In the genomic region with DNA sequence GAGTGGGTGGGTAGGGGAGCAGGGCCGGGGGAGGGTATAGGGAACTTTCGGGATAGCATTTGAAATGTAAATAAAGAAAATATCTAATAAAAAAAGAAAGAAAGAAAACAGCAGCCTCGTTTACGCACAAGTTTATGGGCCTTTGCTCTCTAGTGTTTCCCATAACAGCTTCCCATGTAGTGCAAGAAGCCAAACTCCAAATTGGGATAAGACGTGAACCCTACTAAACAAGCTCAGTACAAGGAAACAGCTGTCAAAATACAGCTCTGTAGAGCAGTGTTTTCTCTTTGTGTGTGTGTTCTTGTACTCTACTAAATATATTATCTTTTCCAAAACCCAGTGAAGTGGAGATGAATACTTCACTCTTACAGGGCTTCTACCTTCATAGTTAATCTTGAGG, we compare ENCODE assay signal across 23 mouse cellular contexts. TPM values are rescaled to one million over a fixed set of nuclear protein-coding genes. Genes with fewer than 3 reads are reported as not detected.
DNase-seq lines count a peak whose midpoint lies in the region; ATAC-seq and TF ChIP-seq lines count a peak whose summit lies in the region.
"Had no signal": no experiment of that assay in that cellular context is flagged by ENCODE, and none has a peak within 500 bp of the region (broad histone marks: within the 10 kb centered on the region; RNA-seq: fewer than 3 reads in every experiment).

No protein-coding gene starts in this region.

- H3K27ac ChIP-seq in heart, embryonic 13.5 days (replicated peaks), result 0 out of 2 replicates have a peak overlapping the region, but pooled peaks have one; percentile 15
- H3K27ac ChIP-seq in kidney, adult 2 months (ENCODE audit: insufficient read depth, low read depth, low read length), result no peak overlapping the region
- 0 out of 2 replicates have a peak overlapping the region, but pooled peaks have one; percentile 2 for H3K27ac ChIP-seq in kidney, postnatal 0 days
- H3K27ac ChIP-seq: embryonic facial prominence, embryonic 13.5 days; forebrain, embryonic 12.5 days; hindbrain, embryonic 12.5 days had no signal

- no peak for DNase-seq in heart, postnatal 4 days
- DNase-seq in kidney, adult 2 months, result peak; percentile 25
- no peak for DNase-seq in kidney, adult 18-20 months
- peak; percentile 81 for DNase-seq in kidney, postnatal 0 days (ENCODE audit: low spot score)
- no peak for DNase-seq in kidney, postnatal 25 days
- peak; percentile 19 for DNase-seq in kidney, postnatal 14 days
- DNase-seq: adrenal gland, adult 2 months; adrenal gland, postnatal 25 days; cerebellum, adult 18-20 months; cerebellum, adult 9-11 months; cerebellum, postnatal 36 days; gastrocnemius, postnatal 10 days had no signal

- H3K36me3 ChIP-seq in heart, embryonic 13.5 days, result no peaks in the 10 kb centered on the region
- H3K36me3 ChIP-seq in kidney, adult 2 months (ENCODE audit: control insufficient read depth, insufficient read depth, low read length), result no peaks in the 10 kb centered on the region
- no peaks in the 10 kb centered on the region for H3K36me3 ChIP-seq in kidney, postnatal 0 days (ENCODE audit: insufficient read depth, low read length)
- H3K36me3 ChIP-seq: embryonic facial prominence, embryonic 13.5 days; forebrain, embryonic 12.5 days; hindbrain, embryonic 12.5 days had no signal

- H3K27me3 ChIP-seq in heart, embryonic 13.5 days (replicated peaks), result no peaks in the 10 kb centered on the region
- no peaks in the 10 kb centered on the region for H3K27me3 ChIP-seq in kidney, adult 2 months (replicated peaks; ENCODE audit: control insufficient read depth, insufficient read depth, low read length)
- H3K27me3 ChIP-seq in kidney, postnatal 0 days (ENCODE audit: insufficient read depth, low read length), result no peaks in the 10 kb centered on the region
- H3K27me3 ChIP-seq: CH12.LX; embryonic facial prominence, embryonic 13.5 days; forebrain, embryonic 12.5 days; hindbrain, embryonic 12.5 days had no signal

- no peak for TF ChIP-seq POLR2A in kidney, adult 2 months (IDR thresholded peaks at IDR 0.05; ENCODE audit: low read depth, low read length)

- TF ChIP-seq CTCF in kidney, adult 2 months (conservative IDR thresholded peaks at IDR 0.05; ENCODE audit: insufficient read depth, insufficient read length, low read depth, low read length), result no peak
- no peak for TF ChIP-seq CTCF in kidney, postnatal 0 days (IDR thresholded peaks at IDR 0.05; ENCODE audit: low read depth)

- WGBS in heart, embryonic 13.5 days, result 62% methylated on average over 5 of the region's 5 CpGs
- 46% methylated on average over 5 of the region's 5 CpGs for WGBS in kidney, adult 2 months
- WGBS in kidney, postnatal 0 days, result 19% methylated on average over 5 of the region's 5 CpGs

- H3K9me3 ChIP-seq in heart, embryonic 13.5 days, result no peaks in the 10 kb centered on the region
- no peaks in the 10 kb centered on the region for H3K9me3 ChIP-seq in kidney, postnatal 0 days (replicated peaks; ENCODE audit: low read length)
- H3K9me3 ChIP-seq: embryonic facial prominence, embryonic 13.5 days; forebrain, embryonic 12.5 days; hindbrain, embryonic 12.5 days had no signal

- no peak overlapping the region for H3K9ac ChIP-seq in heart, embryonic 13.5 days
- H3K9ac ChIP-seq in kidney, postnatal 0 days (ENCODE audit: low read depth, low read length), result no peak overlapping the region
- H3K9ac ChIP-seq: embryonic facial prominence, embryonic 13.5 days; forebrain, embryonic 12.5 days; hindbrain, embryonic 12.5 days had no signal

- no peak overlapping the region for H3K4me3 ChIP-seq in heart, embryonic 13.5 days
- H3K4me3 ChIP-seq in kidney, adult 2 months (ENCODE audit: insufficient read depth, low read depth, low read length), result no peak overlapping the region
- H3K4me3 ChIP-seq in kidney, postnatal 0 days (replicated peaks; ENCODE audit: low read depth, low read length), result no peak overlapping the region
- H3K4me3 ChIP-seq: embryonic facial prominence, embryonic 13.5 days; forebrain, embryonic 12.5 days; hindbrain, embryonic 12.5 days had no signal

- peaks cover 18% of the 10 kb centered on the region for H3K4me1 ChIP-seq in heart, embryonic 13.5 days
- H3K4me1 ChIP-seq in kidney, adult 2 months (ENCODE audit: control insufficient read depth, insufficient read depth, low read length), result no peaks in the 10 kb centered on the region
- no peaks in the 10 kb centered on the region for H3K4me1 ChIP-seq in kidney, postnatal 0 days (replicated peaks; ENCODE audit: insufficient read depth, low read length)
- H3K4me1 ChIP-seq: forebrain, embryonic 12.5 days; hindbrain, embryonic 12.5 days had no signal

- H3K4me2 ChIP-seq in heart, embryonic 13.5 days, result no peak overlapping the region
- H3K4me2 ChIP-seq in kidney, postnatal 0 days (ENCODE audit: low read length), result no peak overlapping the region
- H3K4me2 ChIP-seq: embryonic facial prominence, embryonic 13.5 days; forebrain, embryonic 12.5 days; hindbrain, embryonic 12.5 days had no signal

- no peak for ATAC-seq in heart, embryonic 13.5 days (ENCODE audit: extremely low read depth, insufficient number of reproducible peaks, low FRiP score, low TSS enrichment)
- no peak for ATAC-seq in kidney, postnatal 0 days (replicated peaks; ENCODE audit: low FRiP score, low read depth)
- ATAC-seq: forebrain, embryonic 16.5 days; hindbrain, embryonic 16.5 days; inflammation-experienced regulatory T-cells, adult 6 months had no signal

RNA-seq across cellular contexts. Expression of gene P2ry14, which starts 8.2 kb away (rescaled TPM):
- 1.7 and 2.3 TPM in 2 replicates for polyA plus RNA-seq in heart, embryonic 13.5 days (2015; fragmentation: Nextera tagmentation; extraction: Ambion mirVana)
- 1 to 10 TPM; 1.4 to 1.6 TPM for total RNA-seq in heart, postnatal 4 days (2021)
- 3.8 and 4.2 TPM in 2 replicates for polyA plus RNA-seq in kidney, adult 2 months (2012; rRNA removed)
- 8.8 and 8.9 TPM in 2 replicates for polyA plus RNA-seq in kidney, postnatal 0 days (2015; fragmentation: Nextera tagmentation; extraction: Ambion mirVana)

RNA-seq across cellular contexts. Expression of gene Gpr171, which starts 43.6 kb away (rescaled TPM):
- polyA plus RNA-seq in heart, embryonic 13.5 days (2015; fragmentation: Nextera tagmentation; extraction: Ambion mirVana), result 0.66 and 0.68 TPM in 2 replicates
- not detected for total RNA-seq in heart, postnatal 4 days (2021)
- polyA plus RNA-seq in kidney, adult 2 months (2012; rRNA removed), result 0.19 and 0.38 TPM in 2 replicates
- polyA plus RNA-seq in kidney, postnatal 0 days (2015; fragmentation: Nextera tagmentation; extraction: Ambion mirVana), result 0.20 and 0.27 TPM in 2 replicates
- total RNA-seq: adrenal gland, adult 2 months had no signal
- polyA plus RNA-seq: adrenal gland, adult 2 months; frontal cortex, adult 2 months had no signal

RNA-seq across cellular contexts. Expression of gene Gpr87, which starts 49.7 kb away (rescaled TPM):
- not detected in 2 replicates for polyA plus RNA-seq in heart, embryonic 13.5 days (2015; fragmentation: Nextera tagmentation; extraction: Ambion mirVana)
- not detected for total RNA-seq in heart, postnatal 4 days (2021)
- 0.16 TPM in 2 replicates for polyA plus RNA-seq in kidney, adult 2 months (2012; rRNA removed)
- polyA plus RNA-seq in kidney, postnatal 0 days (2015; fragmentation: Nextera tagmentation; extraction: Ambion mirVana), result 0.20 and 0.53 TPM in 2 replicates
- total RNA-seq: adrenal gland, adult 2 months; adrenal gland, postnatal 25 days; CH12.LX; gastrocnemius, postnatal 10 days; gastrocnemius, postnatal 4 days had no signal
- polyA plus RNA-seq: adrenal gland, adult 2 months; forebrain, embryonic 16.5 days; frontal cortex, adult 2 months; heart, embryonic 14.5 days; hindbrain, embryonic 12.5 days; inflammation-experienced regulatory T-cells, adult 6 months had no signal

Comparison
In these comparisons a context has a peak if more than half of its experiments do, and no peak if none do; other contexts are left out.
1. DNase-seq: peak in kidney, adult 2 months (single experiment), kidney, postnatal 0 days (single experiment) and kidney, postnatal 14 days (single experiment); none in heart, postnatal 4 days (single experiment), kidney, adult 18-20 months (single experiment) and kidney, postnatal 25 days (0 of 2).